Mouse (Mus musculus): ENCODE results near the gene Btbd16. TPM values are rescaled to one million over a fixed set of nuclear protein-coding genes. Genes with fewer than 3 reads are reported as not detected.

Btbd16 gene
- polyA plus RNA-seq, 1 experiment from 2014 or later: 0.08 TPM

GRCm38 (mm10) chr7:130766411-130767170 is 7.3 kb upstream of the Btbd16 start:
- ChIA-PET CTCF (interaction anchor here (1.1 kb wide), 1 partner anchor 288 kb away, joined by 3 read pairs; no protein-coding TSS in a partner anchor), POLR2A (no interaction called here)
- no peak for DNase-seq (ENCODE audit: low read depth, low spot score)
- no peaks in the 10 kb centered on the region for H3K27me3 ChIP-seq
- no peak for TF ChIP-seq CTCF (IDR thresholded peaks at IDR 0.05)
- no peak for ATAC-seq
- in situ Hi-C loops (cut with MboI; ENCODE audit: low pct_unique_long_range_greater_than_20kb): loop anchor here (10.0 kb wide), 1 partner anchor 1122 kb away; no protein-coding TSS in a partner anchor

- ATAC-seq (no peak), DNase-seq (ENCODE audit: low read depth, low spot score) (no peak)
- ChIA-PET POLR2A (no interaction called here), CTCF (no interaction called here)
- H3K27me3 ChIP-seq: no peaks in the 10 kb centered on the region
- no peak for TF ChIP-seq CTCF (IDR thresholded peaks at IDR 0.05)
- in situ Hi-C loops (cut with MboI; ENCODE audit: low pct_unique_long_range_greater_than_20kb): loop anchor here (10.0 kb wide), 1 partner anchor 1123 kb away; no protein-coding TSS in a partner anchor
These were observed 5.7 kb upstream of the Btbd16 start for GRCm38 (mm10) chr7:130768151-130768550.

GRCm38 (mm10) chr7:130770707-130771106 is 3.2 kb upstream of the Btbd16 start:
- peak; percentile 54 for ATAC-seq
- peak; percentile 17 for DNase-seq (ENCODE audit: low read depth, low spot score)
- POLR2A ChIA-PET: no interaction called here
- in situ Hi-C loops (cut with MboI; ENCODE audit: low pct_unique_long_range_greater_than_20kb): loop anchor here (5.0 to 10.0 kb wide), 3 partner anchors 54 to 214 kb away; no protein-coding TSS in a partner anchor
- TF ChIP-seq CTCF (IDR thresholded peaks at IDR 0.05): peak; percentile 91
- H3K27me3 ChIP-seq: no peaks in the 10 kb centered on the region
- CTCF ChIA-PET: interaction anchor here (0.8 to 3.9 kb wide), 5 partner anchors 8 to 207 kb away, joined by 3 to 23 read pairs (median 3); no protein-coding TSS in a partner anchor

- in situ Hi-C loops (cut with MboI; ENCODE audit: low pct_unique_long_range_greater_than_20kb): loop anchor here (5.0 to 10.0 kb wide), 3 partner anchors 52 to 212 kb away; no protein-coding TSS in a partner anchor
- H3K27me3 ChIP-seq: no peaks in the 10 kb centered on the region
- DNase-seq (ENCODE audit: low read depth, low spot score) (peak; percentile 10), ATAC-seq (peak; percentile 54)
- ChIA-PET POLR2A (no interaction called here), CTCF (interaction anchor here (0.7 to 3.9 kb wide), 20 partner anchors 10 to 281 kb away, joined by 3 to 23 read pairs (median 3); no protein-coding TSS in a partner anchor)
- peak; percentile 93 for TF ChIP-seq CTCF (IDR thresholded peaks at IDR 0.05)
These were observed 568 bp upstream of the Btbd16 start for GRCm38 (mm10) chr7:130773171-130773830.

GRCm38 (mm10) chr7:130780866-130781419 is 7.1 kb downstream of the Btbd16 start:
- CTCF ChIA-PET: no interaction called here
- ATAC-seq: no peak
- no peak for DNase-seq (ENCODE audit: low read depth, low spot score)
- in situ Hi-C loops (cut with MboI; ENCODE audit: low pct_unique_long_range_greater_than_20kb): no loop called here
- TF ChIP-seq CTCF (IDR thresholded peaks at IDR 0.05): no peak
- H3K27me3 ChIP-seq: no peaks in the 10 kb centered on the region
- POLR2A ChIA-PET: no interaction called here

- in situ Hi-C loops (cut with MboI; ENCODE audit: low pct_unique_long_range_greater_than_20kb): no loop called here
- TF ChIP-seq CTCF (IDR thresholded peaks at IDR 0.05): no peak
- DNase-seq (ENCODE audit: low read depth, low spot score): no peak
- ChIA-PET CTCF (interaction anchor here (0.9 kb wide), 1 partner anchor 20 kb away, joined by 3 read pairs; no protein-coding TSS in a partner anchor), POLR2A (no interaction called here)
- ATAC-seq: no peak
- H3K27me3 ChIP-seq: no peaks in the 10 kb centered on the region
These were observed 8.7 kb downstream of the Btbd16 start for GRCm38 (mm10) chr7:130782501-130783050.

GRCm38 (mm10) chr7:130785923-130786575 is 12.2 kb downstream of the Btbd16 start:
- no peak for DNase-seq (ENCODE audit: low read depth, low spot score)
- in situ Hi-C loops (cut with MboI; ENCODE audit: low pct_unique_long_range_greater_than_20kb): no loop called here
- POLR2A ChIA-PET: no interaction called here

GRCm38 (mm10) chr7:130786708-130787107 is 12.8 kb downstream of the Btbd16 start:
- DNase-seq (ENCODE audit: low read depth, low spot score) (no peak), ATAC-seq (no peak)
- ChIA-PET POLR2A (no interaction called here), CTCF (interaction anchor here (1.5 kb wide), 1 partner anchor 32 kb away, joined by 4 read pairs; no protein-coding TSS in a partner anchor)
- H3K27me3 ChIP-seq: no peaks in the 10 kb centered on the region
- TF ChIP-seq CTCF (IDR thresholded peaks at IDR 0.05): no peak
- in situ Hi-C loops (cut with MboI; ENCODE audit: low pct_unique_long_range_greater_than_20kb): no loop called here

More at GRCm38 (mm10) chr7:130785923-130786575, 12.2 kb downstream of the Btbd16 start:
- CTCF ChIA-PET: interaction anchor here (1.5 kb wide), 1 partner anchor 33 kb away, joined by 4 read pairs; no protein-coding TSS in a partner anchor
- no peaks in the 10 kb centered on the region for H3K27me3 ChIP-seq
- ATAC-seq: peak; percentile 15
- TF ChIP-seq CTCF (IDR thresholded peaks at IDR 0.05): no peak

GRCm38 (mm10) chr7:130787537-130787936 is 13.7 kb downstream of the Btbd16 start:
- ATAC-seq: no peak
- ChIA-PET POLR2A (no interaction called here), CTCF (no interaction called here)
- no peaks in the 10 kb centered on the region for H3K27me3 ChIP-seq
- DNase-seq (ENCODE audit: low read depth, low spot score): no peak
- in situ Hi-C loops (cut with MboI; ENCODE audit: low pct_unique_long_range_greater_than_20kb): no loop called here
- no peak for TF ChIP-seq CTCF (IDR thresholded peaks at IDR 0.05)

- in situ Hi-C loops (cut with MboI; ENCODE audit: low pct_unique_long_range_greater_than_20kb): no loop called here
- ATAC-seq (no peak), DNase-seq (ENCODE audit: low read depth, low spot score) (no peak)
- POLR2A ChIA-PET: no interaction called here
- CTCF ChIA-PET: no interaction called here
- H3K27me3 ChIP-seq: no peaks in the 10 kb centered on the region
- TF ChIP-seq CTCF (IDR thresholded peaks at IDR 0.05): no peak
These were observed 15.1 kb downstream of the Btbd16 start for GRCm38 (mm10) chr7:130788950-130789349.
